Mouse (Mus musculus) limb, embryonic 11.5 days (tissue): ENCODE measurements around the gene Pou6f2. TPM values are rescaled to one million over a fixed set of nuclear protein-coding genes. Genes with fewer than 3 reads are reported as not detected.
A peak's percentile ranks its signal among the peaks of the same experiment; 100 is the strongest.

Experiments
- ATAC-seq: fragments of 200-750 bp; cut with Nextera tagmentation; 2 replicates; pipeline ENCODE4 v1.8.0; 2017; ENCODE audit warnings: low read depth; ENCODE audit not compliant: insufficient number of reproducible peaks, low FRiP score, low TSS enrichment
- DNase-seq: peaks from one replicate; pipeline ENCODE4 v3.0.0-alpha.2; 2015; ENCODE audit warnings: low spot score
- H3K27ac ChIP-seq: fragments of 300-500 bp; sonication (generic); replicated peaks from 2 replicates; pipeline ENCODE4 v1.5.1; 2014; ENCODE audit warnings: low read depth, mild to moderate bottlenecking, low read length
- H3K27me3 ChIP-seq: fragments of 300-500 bp; sonication (generic); 2 replicates; pipeline ENCODE4 v1.6.1; 2014; ENCODE audit warnings: mild to moderate bottlenecking, low read length, mixed read lengths; ENCODE audit not compliant: control insufficient read depth, insufficient read depth
- H3K36me3 ChIP-seq: fragments of 300-500 bp; sonication (generic); 2 replicates; pipeline ENCODE4 v1.6.1; 2014; ENCODE audit warnings: mild to moderate bottlenecking, low read length, moderate library complexity, mixed read lengths; ENCODE audit not compliant: control insufficient read depth, insufficient read depth
- H3K4me1 ChIP-seq: fragments of 300-500 bp; sonication (generic); 2 replicates; pipeline ENCODE4 v1.6.1; 2014; ENCODE audit warnings: low read length, mixed read lengths; ENCODE audit not compliant: control insufficient read depth, insufficient read depth
- H3K4me2 ChIP-seq: fragments of 300-500 bp; sonication (generic); 2 replicates; pipeline ENCODE4 v1.6.1; 2014; ENCODE audit warnings: low read depth, mild to moderate bottlenecking, moderate library complexity; ENCODE audit not compliant: severe bottlenecking
- H3K4me3 ChIP-seq: fragments of 300-500 bp; sonication (generic); 2 replicates; pipeline ENCODE4 v1.5.1; 2014; ENCODE audit warnings: low read depth, low read length
- H3K9ac ChIP-seq: fragments of 300-500 bp; sonication (generic); 2 replicates; pipeline ENCODE4 v1.6.1; 2014; ENCODE audit warnings: mild to moderate bottlenecking, low read length
- H3K9me3 ChIP-seq: fragments of 300-500 bp; sonication (generic); 2 replicates; pipeline ENCODE4 v1.6.1; 2016; ENCODE audit warnings: low read length; ENCODE audit not compliant: control insufficient read depth
- WGBS: fragments of 180-500 bp; shearing (Covaris S2); extraction: QIAGEN DNeasy Blood & Tissue Kit; methylation state at CpG from one replicate; pipeline ENCODE4 v1.1.7; 2014; 5-methylcytosine and 5-hydroxymethylcytosine counted together
- polyA plus RNA-seq: library from polyadenylated mRNA; unstranded; fragments of >200 nt; fragmentation: Nextera tagmentation; extraction: Ambion mirVana; gene quantifications from 2 replicates; pipeline ENCODE4 v1.2.1, GENCODE M21; 2014

The Pou6f2 gene
- polyA plus RNA-seq, 1 experiment from 2014 or later = 0.68 TPM

DNA sequence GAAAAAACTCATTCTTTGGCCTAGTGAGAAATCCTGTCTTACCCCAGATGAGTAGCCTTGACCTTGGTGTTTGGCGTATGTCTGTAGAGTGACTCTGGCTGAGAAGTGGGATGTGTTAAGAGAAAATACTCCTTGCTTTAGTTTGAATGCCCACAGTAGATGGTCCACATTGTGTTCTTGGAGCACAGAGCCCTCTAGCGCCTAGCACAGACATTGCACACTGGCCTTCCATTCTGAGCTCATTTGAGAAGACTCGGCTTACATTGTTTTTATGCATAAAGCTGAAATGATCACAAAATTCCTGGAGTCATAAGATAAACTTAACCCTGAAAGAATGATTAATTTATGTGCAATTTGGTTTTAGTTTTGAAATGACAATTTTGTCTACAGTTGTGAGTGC, 223.5 kb downstream of the Pou6f2 start:
- H3K27me3 ChIP-seq = no peaks in the 10 kb centered on the region
- no peak overlapping the region for H3K9ac ChIP-seq
- H3K4me2 ChIP-seq = no peak overlapping the region
- no peaks in the 10 kb centered on the region for H3K36me3 ChIP-seq
- no peak overlapping the region for H3K27ac ChIP-seq
- H3K4me1 ChIP-seq = no peaks in the 10 kb centered on the region
- no peaks in the 10 kb centered on the region for H3K9me3 ChIP-seq
- DNase-seq = peak; percentile 51
- no peak for ATAC-seq
- H3K4me3 ChIP-seq = no peak overlapping the region
- WGBS = 53% methylated on average over 3 of the region's 3 CpGs

DNA sequence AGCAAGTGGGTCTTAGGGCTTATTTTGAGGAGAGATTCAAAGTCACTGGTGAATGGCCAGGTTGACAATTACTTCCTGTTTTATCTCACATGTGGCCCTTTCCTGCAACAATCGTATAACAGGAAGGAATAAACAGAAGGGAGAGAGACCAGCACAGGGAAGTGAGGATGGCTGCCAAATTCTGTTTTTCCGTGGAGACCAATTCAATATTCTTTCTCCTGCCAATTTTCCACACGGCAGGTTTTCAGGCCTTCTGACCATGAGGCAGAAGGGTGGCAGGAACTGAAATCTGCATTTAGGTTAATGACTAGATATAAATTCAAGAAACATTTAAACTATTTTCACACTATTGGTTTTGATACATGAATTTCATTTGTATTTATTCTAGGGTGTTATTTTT, 224.5 kb downstream of the Pou6f2 start:
- H3K4me3 ChIP-seq = no peak overlapping the region
- H3K27ac ChIP-seq = no peak overlapping the region
- H3K9me3 ChIP-seq = no peaks in the 10 kb centered on the region
- ATAC-seq (no peak), DNase-seq (no peak)
- H3K4me1 ChIP-seq = no peaks in the 10 kb centered on the region
- H3K27me3 ChIP-seq = no peaks in the 10 kb centered on the region
- H3K9ac ChIP-seq = no peak overlapping the region
- no peak overlapping the region for H3K4me2 ChIP-seq
- no peaks in the 10 kb centered on the region for H3K36me3 ChIP-seq
- 69% methylated on average over 3 of the region's 3 CpGs for WGBS

GRCm38 (mm10) chr13:18172334-18172733, 225.2 kb downstream of the Pou6f2 start:
- no peak overlapping the region for H3K27ac ChIP-seq
- ATAC-seq (no peak), DNase-seq (no peak)
- no peak overlapping the region for H3K4me3 ChIP-seq
- no peak overlapping the region for H3K4me2 ChIP-seq
- no peaks in the 10 kb centered on the region for H3K27me3 ChIP-seq
- no peak overlapping the region for H3K9ac ChIP-seq
- WGBS = 38% methylated on average over 9 of the region's 9 CpGs
- no peaks in the 10 kb centered on the region for H3K9me3 ChIP-seq
- H3K36me3 ChIP-seq = no peaks in the 10 kb centered on the region
- no peaks in the 10 kb centered on the region for H3K4me1 ChIP-seq

DNA sequence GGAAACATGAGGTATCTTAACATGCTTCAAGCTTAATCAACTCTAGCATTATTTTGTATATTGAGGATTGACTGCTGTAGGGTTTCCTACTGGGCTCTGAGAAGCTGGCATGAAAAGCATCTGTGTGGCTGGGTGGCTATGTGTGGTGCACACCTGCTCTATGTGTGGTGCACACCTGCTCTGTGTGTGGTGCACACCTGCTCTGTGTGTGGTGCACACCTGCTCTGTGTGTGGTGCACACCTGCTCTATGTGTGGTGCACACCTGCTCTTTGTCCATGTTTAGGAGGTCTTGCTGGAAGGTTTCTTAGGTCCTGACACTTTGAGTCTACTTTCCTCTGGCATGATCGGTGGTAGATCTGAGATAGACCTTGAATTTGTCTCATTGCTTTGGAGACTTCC, 233.3 kb downstream of the Pou6f2 start:
- Histone ChIP-seq H3K27me3 (no peaks in the 10 kb centered on the region), H3K4me2 (no peak overlapping the region), H3K36me3 (no peaks in the 10 kb centered on the region), H3K4me1 (no peaks in the 10 kb centered on the region), H3K27ac (no peak overlapping the region), H3K9ac (no peak overlapping the region), H3K9me3 (no peaks in the 10 kb centered on the region), H3K4me3 (no peak overlapping the region)
- WGBS = 85% methylated on average over 1 of the region's 1 CpGs
- no peak for DNase-seq
- ATAC-seq = no peak

GRCm38 (mm10) chr13:18160566-18160965, 236.9 kb downstream of the Pou6f2 start:
- no peaks in the 10 kb centered on the region for H3K27me3 ChIP-seq
- H3K4me2 ChIP-seq = no peak overlapping the region
- H3K4me1 ChIP-seq = no peaks in the 10 kb centered on the region
- H3K9me3 ChIP-seq = no peaks in the 10 kb centered on the region
- no peak for ATAC-seq
- no peak for DNase-seq
- no peak overlapping the region for H3K4me3 ChIP-seq
- H3K9ac ChIP-seq = no peak overlapping the region
- no peaks in the 10 kb centered on the region for H3K36me3 ChIP-seq
- H3K27ac ChIP-seq = no peak overlapping the region
- 72% methylated on average over 5 of the region's 5 CpGs for WGBS

- Histone ChIP-seq H3K4me3 (no peak overlapping the region), H3K4me1 (no peaks in the 10 kb centered on the region), H3K36me3 (no peaks in the 10 kb centered on the region), H3K9ac (no peak overlapping the region), H3K27ac (no peak overlapping the region), H3K27me3 (no peaks in the 10 kb centered on the region), H3K4me2 (no peak overlapping the region), H3K9me3 (no peaks in the 10 kb centered on the region)
- ATAC-seq = no peak
- WGBS = 89% methylated on average over 6 of the region's 6 CpGs
- no peak for DNase-seq
Measured at GRCm38 (mm10) chr13:18153949-18154582, 243.4 kb downstream of the Pou6f2 start.

GRCm38 (mm10) chr13:18133646-18134045, 263.8 kb downstream of the Pou6f2 start:
- Histone ChIP-seq H3K4me3 (no peak overlapping the region), H3K9me3 (no peaks in the 10 kb centered on the region), H3K36me3 (no peaks in the 10 kb centered on the region), H3K4me2 (no peak overlapping the region), H3K27me3 (no peaks in the 10 kb centered on the region), H3K9ac (no peak overlapping the region), H3K27ac (no peak overlapping the region), H3K4me1 (no peaks in the 10 kb centered on the region)
- DNase-seq (no peak), ATAC-seq (no peak)
- 70% methylated on average over 2 of the region's 2 CpGs for WGBS

- no peak overlapping the region for H3K4me3 ChIP-seq
- H3K4me1 ChIP-seq = no peaks in the 10 kb centered on the region
- H3K27ac ChIP-seq = no peak overlapping the region
- ATAC-seq (no peak), DNase-seq (no peak)
- H3K9ac ChIP-seq = no peak overlapping the region
- no peaks in the 10 kb centered on the region for H3K9me3 ChIP-seq
- H3K27me3 ChIP-seq = no peaks in the 10 kb centered on the region
- no peaks in the 10 kb centered on the region for H3K36me3 ChIP-seq
- H3K4me2 ChIP-seq = no peak overlapping the region
- WGBS = 84% methylated on average over 5 of the region's 5 CpGs
Measured at GRCm38 (mm10) chr13:18133193-18133592, 264.3 kb downstream of the Pou6f2 start.

DNA sequence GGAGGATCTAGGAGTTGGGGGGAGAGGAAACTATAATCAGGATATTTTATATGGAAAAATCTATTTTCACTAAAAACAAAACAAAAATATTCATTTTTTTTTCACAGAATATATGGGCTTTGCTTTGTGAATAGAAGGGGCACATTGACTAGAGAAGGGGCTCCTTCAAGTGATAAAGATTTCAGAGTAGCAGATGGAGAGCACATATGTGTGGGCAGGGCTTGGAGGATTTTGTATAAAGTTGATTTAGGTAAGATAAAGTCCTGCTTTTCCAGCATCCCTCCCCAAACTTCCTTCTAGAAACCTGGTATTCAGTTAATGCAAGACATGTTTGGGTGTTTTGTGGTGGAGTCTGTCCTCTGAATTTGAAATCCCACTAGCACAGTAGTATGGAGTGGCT, 266.2 kb downstream of the Pou6f2 start:
- no peak overlapping the region for H3K27ac ChIP-seq
- H3K36me3 ChIP-seq = no peaks in the 10 kb centered on the region
- H3K4me3 ChIP-seq = no peak overlapping the region
- H3K9ac ChIP-seq = no peak overlapping the region
- H3K4me1 ChIP-seq = no peaks in the 10 kb centered on the region
- no peaks in the 10 kb centered on the region for H3K27me3 ChIP-seq
- H3K9me3 ChIP-seq = no peaks in the 10 kb centered on the region
- no peak overlapping the region for H3K4me2 ChIP-seq
- DNase-seq (no peak), ATAC-seq (no peak)
